Mouse (Mus musculus) ES-Bruce4 (cell line): Measurements from ENCODE around the gene Sox13.

Experiments used
- CTCF ChIP-seq: IDR thresholded peaks from one replicate; pipeline ENCODE4 v1.8.1; 2011; ENCODE audit warnings: low read depth, low read length
- POLR2A ChIP-seq: IDR thresholded peaks from one replicate; pipeline ENCODE4 v1.8.1; 2011; ENCODE audit warnings: low read length; ENCODE audit not compliant: insufficient read depth

- no peak for TF ChIP-seq CTCF
- TF ChIP-seq POLR2A = no peak
These were observed 3.7 kb downstream of the Sox13 start for GRCm38 (mm10) chr1:133420491-133420890.
